Mouse (Mus musculus) bone marrow, adult 2 months (tissue): ENCODE data around the gene Slc15a1. TPM values are rescaled to one million over a fixed set of nuclear protein-coding genes. Genes with fewer than 3 reads are reported as not detected.

ENCODE experiments used
- H3K27ac ChIP-seq: fragments of 200-500 bp; 2 replicates; pipeline ENCODE4 v1.5.1; 2012; ENCODE audit warnings: low read depth, mild to moderate bottlenecking, control low read depth, inconsistent platforms, low read length; ENCODE audit not compliant: control insufficient read depth, poor library complexity, insufficient read depth
- H3K4me1 ChIP-seq: fragments of 200-500 bp; 2 replicates; pipeline ENCODE4 v1.6.1; 2011; ENCODE audit warnings: low read length; ENCODE audit not compliant: control insufficient read depth, insufficient read depth
- H3K4me3 ChIP-seq: fragments of 200-500 bp; replicated peaks from 2 replicates; pipeline ENCODE3; 2011; ENCODE audit warnings: mild to moderate bottlenecking, low read depth, low read length, control low read depth; ENCODE audit not compliant: control insufficient read depth
- CTCF ChIP-seq: fragments of 200-500 bp; IDR thresholded peaks from 2 replicates; pipeline ENCODE4 v1.5.1; 2011; ENCODE audit warnings: low read length, control low read depth; ENCODE audit not compliant: control insufficient read depth, insufficient read depth
- POLR2A ChIP-seq: fragments of 200-500 bp; IDR thresholded peaks from 2 replicates; pipeline ENCODE4 v1.6.1; 2011; ENCODE audit warnings: low read depth, mild to moderate bottlenecking, control low read depth, low read length, borderline replicate concordance; ENCODE audit not compliant: control insufficient read depth
- WGBS: fragments of 180-500 bp; shearing (Covaris S2); methylation state at CpG from one replicate; pipeline ENCODE4 v1.1.7; 2018; 5-methylcytosine and 5-hydroxymethylcytosine counted together
- polyA plus RNA-seq: library from polyadenylated mRNA; stranded (reverse); fragments of >200 nt; gene quantifications from 2 replicates; pipeline ENCODE4 v1.2.4, GENCODE M21; 2011; ENCODE audit warnings: low replicate concordance; ENCODE audit not compliant: missing spikeins, insufficient read depth, insufficient read length

Slc15a1 gene
- polyA plus RNA-seq, 1 experiment = not detected

DNA sequence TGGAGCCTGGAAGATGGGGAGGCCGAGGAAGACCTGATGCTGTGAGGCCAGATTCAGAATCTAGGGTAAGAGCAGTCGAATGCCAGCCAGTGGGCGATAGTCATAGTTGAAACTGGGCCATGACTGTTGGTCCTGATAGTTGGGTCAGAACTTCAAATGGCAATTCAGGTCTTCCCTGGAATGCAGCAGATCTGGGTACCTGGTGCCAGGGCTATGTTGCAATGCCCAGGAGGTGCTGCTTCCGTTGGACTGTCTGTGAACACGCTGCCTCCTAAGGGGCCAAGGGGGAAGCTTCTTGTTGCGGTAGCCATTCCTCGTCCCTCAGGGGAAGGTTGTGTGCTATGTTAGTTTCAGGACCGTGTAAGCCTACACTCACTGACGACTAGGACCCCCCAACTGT lies 25.8 kb upstream of the Slc15a1 start:
- H3K27ac ChIP-seq = no peak overlapping the region
- TF ChIP-seq POLR2A (no peak), CTCF (no peak)
- H3K4me1 ChIP-seq = peaks cover 4% of the 10 kb centered on the region
- H3K4me3 ChIP-seq = no peak overlapping the region
- WGBS = 72% methylated on average over 9 of the region's 9 CpGs

DNA sequence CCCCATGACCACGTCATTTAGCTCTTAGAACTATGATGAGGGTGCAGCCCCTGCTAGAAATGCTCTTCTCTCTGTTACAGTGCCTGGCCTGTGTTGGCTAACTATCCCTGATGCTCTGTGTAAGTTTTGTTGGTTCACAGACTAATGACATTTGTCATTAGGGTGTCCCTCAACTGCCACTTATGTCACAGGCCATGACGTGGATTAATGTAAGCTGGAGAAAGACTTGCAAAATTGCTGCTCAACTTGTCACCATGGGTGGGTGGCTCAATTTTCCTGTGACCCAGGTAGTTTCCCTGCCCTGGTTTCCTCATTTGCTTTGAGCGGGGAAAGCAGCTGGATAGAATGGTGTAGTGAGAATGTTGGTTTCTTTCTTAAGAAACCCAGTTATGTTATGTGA lies 22.8 kb upstream of the Slc15a1 start:
- TF ChIP-seq POLR2A (no peak), CTCF (no peak)

DNA sequence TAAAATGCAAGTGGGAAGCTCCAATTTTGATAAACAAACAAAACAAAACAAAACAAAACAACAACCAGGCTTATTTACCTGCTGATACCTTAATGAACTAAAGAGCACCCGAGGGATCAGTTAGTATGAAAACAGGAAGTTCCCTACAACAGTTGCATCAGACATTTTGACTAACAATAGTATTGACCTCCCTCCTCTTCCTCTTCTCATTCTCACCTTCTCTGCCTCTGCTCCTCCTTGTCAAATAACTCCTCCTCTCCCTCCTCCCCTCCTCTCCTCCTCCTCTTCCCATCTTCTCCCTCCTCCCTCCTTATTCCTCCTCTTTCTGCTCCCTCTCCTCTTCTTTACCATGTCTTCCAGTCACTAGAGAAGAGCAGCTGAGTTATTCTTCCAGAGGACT lies 22.1 kb upstream of the Slc15a1 start:
- Histone ChIP-seq H3K27ac (no peak overlapping the region), H3K4me1 (peaks cover 4% of the 10 kb centered on the region), H3K4me3 (no peak overlapping the region)
- no peak for TF ChIP-seq POLR2A
- no peak for TF ChIP-seq CTCF
- 0% methylated on average over 1 of the region's 1 CpGs for WGBS

More for the DNA sequence above, 22.8 kb upstream of the Slc15a1 start:
- WGBS = 51% methylated on average over 3 of the region's 3 CpGs
- Histone ChIP-seq H3K27ac (no peak overlapping the region), H3K4me3 (no peak overlapping the region), H3K4me1 (peaks cover 4% of the 10 kb centered on the region)

DNA sequence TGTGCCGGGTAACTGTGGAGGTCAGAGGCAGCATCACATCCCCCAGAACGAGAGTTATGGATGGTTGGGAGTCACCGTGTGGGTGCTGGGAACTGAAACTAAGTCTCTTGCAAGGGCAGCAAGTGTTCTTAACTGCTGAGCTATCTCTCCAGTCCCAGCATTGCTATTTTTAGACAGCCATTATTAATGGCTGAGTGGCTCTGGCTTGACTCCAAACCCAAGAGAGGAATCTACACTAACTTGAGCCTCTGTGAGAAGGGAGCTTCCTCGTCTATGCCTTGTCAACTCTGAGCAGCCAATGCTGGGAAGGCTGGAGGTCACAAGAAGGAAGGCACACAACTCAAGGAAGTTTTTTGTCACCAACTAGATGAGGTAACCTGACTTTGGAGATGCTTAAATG lies 16.7 kb upstream of the Slc15a1 start:
- no peak for TF ChIP-seq CTCF
- TF ChIP-seq POLR2A = no peak
- Histone ChIP-seq H3K4me1 (no peaks in the 10 kb centered on the region), H3K4me3 (no peak overlapping the region), H3K27ac (no peak overlapping the region)
- WGBS = 28% methylated on average over 4 of the region's 4 CpGs

DNA sequence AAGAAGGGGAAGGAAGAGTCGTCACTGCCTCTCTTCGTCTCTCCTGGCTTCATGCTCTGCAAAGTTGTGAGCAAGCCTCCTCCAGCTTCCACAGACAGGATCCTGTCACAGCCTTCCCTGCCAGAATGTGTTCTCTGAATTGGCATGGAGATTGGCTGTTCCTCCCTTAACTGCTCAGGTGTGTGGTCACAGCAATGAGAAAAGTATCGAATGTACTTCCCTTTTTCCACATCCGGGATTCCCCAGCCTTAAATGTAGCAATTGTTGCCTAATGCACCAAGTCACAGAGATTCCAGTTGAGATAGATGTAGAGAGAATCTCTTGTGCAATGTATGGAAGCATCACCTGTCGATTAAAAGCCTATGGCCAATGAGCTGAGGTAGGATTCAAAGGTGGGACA lies 11.8 kb upstream of the Slc15a1 start:
- Histone ChIP-seq H3K27ac (no peak overlapping the region), H3K4me1 (no peaks in the 10 kb centered on the region), H3K4me3 (no peak overlapping the region)
- 27% methylated on average over 5 of the region's 5 CpGs for WGBS
- TF ChIP-seq POLR2A (no peak), CTCF (no peak)

DNA sequence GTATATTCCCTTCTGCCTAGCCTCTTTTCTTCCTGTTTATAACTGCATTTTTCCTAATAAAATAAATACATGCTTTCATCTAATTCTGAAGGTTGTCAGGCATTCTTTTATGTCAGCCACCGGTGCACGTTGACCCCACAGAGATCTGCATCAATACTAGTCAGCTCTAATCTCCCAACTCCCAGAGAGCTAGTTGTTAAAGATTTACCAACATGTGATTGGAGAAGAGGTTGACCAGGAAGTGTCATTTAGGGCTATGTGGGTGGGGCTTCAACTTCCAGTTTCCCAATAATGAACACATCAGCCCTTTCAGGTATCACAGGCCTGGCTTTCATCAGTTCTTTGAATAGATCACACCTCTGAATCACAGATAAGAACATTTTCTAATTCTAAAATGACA lies 3.9 kb upstream of the Slc15a1 start:
- Histone ChIP-seq H3K4me3 (no peak overlapping the region), H3K27ac (no peak overlapping the region), H3K4me1 (no peaks in the 10 kb centered on the region)
- 86% methylated on average over 2 of the region's 2 CpGs for WGBS
- TF ChIP-seq POLR2A (no peak), CTCF (no peak)

DNA sequence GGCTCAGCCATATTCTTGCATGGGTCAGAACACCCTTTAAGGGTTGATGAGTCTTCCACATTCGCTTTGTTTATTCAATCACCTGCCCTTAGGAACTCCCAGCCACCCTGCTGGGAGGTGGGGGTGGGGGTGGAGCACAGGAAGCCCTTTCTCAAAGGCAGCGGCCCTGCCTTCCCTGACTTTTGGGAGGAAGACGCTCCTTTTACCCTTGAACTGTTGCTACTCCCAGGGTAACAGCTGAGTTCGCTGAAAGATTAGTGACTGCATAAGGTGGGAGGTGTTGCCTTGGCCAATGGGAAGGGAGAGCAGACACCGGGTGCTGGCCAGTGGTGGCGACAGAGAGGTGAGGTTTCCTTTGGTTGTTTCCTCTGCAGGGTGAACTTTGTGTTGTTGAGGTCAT lies 1.3 kb upstream of the Slc15a1 start:
- no peak overlapping the region for H3K27ac ChIP-seq
- whole genome bisulfite sequencing = 24% methylated on average over 6 of the region's 6 CpGs
- no peak overlapping the region for H3K4me3 ChIP-seq
- no peaks in the 10 kb centered on the region for H3K4me1 ChIP-seq
- TF ChIP-seq POLR2A (no peak), CTCF (no peak)

DNA sequence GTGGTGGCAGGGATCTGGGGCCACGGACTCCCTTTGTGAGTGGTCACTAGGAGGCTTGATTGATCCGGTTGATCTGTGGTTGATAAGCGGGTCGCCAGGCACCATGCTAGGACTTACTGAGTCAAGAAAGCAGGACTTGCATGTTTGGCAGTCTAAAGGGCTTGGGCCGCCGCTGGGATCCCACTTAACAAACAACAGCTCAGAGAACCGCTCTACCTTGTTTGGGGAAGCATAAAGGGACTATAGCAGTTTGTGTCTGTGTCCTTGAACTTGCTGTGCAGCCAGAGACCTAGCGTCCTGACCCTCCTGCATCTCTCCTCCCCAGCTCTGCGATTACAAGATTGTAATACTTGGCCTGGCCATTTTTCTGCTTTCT lies 421 bp upstream of the Slc15a1 start:
- H3K27ac ChIP-seq = no peak overlapping the region
- 58% methylated on average over 9 of the region's 9 CpGs for WGBS
- no peaks in the 10 kb centered on the region for H3K4me1 ChIP-seq
- TF ChIP-seq POLR2A (no peak), CTCF (no peak)
- H3K4me3 ChIP-seq = no peak overlapping the region

DNA sequence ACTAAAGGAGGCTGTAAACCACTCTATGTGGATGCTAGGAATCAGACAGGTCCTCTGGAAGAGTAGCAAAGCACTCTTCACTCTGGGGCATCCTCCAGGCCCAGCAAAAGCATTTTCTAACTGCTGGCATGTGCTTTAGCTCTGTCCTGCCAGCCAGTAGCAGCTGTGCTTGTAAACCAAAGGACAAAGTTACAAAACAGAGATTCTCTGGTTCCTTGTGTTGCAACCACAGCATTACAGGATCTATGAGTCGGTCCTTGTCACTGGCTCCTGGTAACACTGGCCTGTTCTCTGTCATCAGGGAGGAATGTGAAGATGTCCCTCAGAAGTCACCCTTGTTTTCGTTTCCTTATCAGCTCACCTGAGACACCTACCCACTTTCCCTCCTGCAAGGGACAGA lies 4.5 kb downstream of the Slc15a1 start:
- TF ChIP-seq POLR2A (no peak), CTCF (no peak)
- Histone ChIP-seq H3K27ac (no peak overlapping the region), H3K4me1 (no peaks in the 10 kb centered on the region), H3K4me3 (no peak overlapping the region)
- WGBS = 51% methylated on average over 2 of the region's 2 CpGs

DNA sequence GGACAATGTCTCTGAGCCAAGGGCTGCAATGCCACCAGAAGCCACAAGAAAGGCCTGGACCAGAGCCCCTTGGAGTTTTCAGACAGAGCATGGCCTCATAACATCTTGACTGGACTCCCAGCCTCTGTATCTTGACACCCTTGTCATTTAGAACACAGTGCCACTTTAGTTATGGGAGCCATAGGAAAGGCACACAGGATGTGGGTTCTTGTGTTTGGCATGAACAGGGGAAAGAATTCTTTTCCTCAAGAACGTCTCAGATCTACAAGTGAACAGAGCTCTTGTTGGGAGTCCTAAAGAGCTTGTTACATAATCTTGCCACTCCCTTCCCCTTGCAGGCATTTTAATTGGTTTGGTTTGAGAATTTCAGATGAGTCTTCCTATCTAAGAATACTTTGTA lies 5.3 kb downstream of the Slc15a1 start:
- H3K27ac ChIP-seq = no peak overlapping the region
- TF ChIP-seq POLR2A (no peak), CTCF (no peak)
- 4% methylated on average over 1 of the region's 1 CpGs for WGBS
- H3K4me3 ChIP-seq = no peak overlapping the region
- no peaks in the 10 kb centered on the region for H3K4me1 ChIP-seq
